Mouse (Mus musculus) heart, embryonic 15.5 days (tissue): ENCODE results near the gene Map2. TPM values are rescaled to one million over a fixed set of nuclear protein-coding genes. Genes with fewer than 3 reads are reported as not detected.

Experiments
- ATAC-seq: fragments of 200-750 bp; cut with Nextera tagmentation; replicated peaks from 2 replicates; pipeline ENCODE4 v1.8.0; 2017; ENCODE audit warnings: low read depth, moderate TSS enrichment; ENCODE audit not compliant: insufficient number of reproducible peaks, insufficient read depth, low FRiP score
- H3K27ac ChIP-seq: fragments of 300-500 bp; sonication (generic); 2 replicates; pipeline ENCODE4 v1.5.1; 2015; ENCODE audit warnings: mild to moderate bottlenecking, inconsistent platforms
- H3K27me3 ChIP-seq: fragments of 300-500 bp; sonication (generic); 2 replicates; pipeline ENCODE4 v1.6.1; 2015; ENCODE audit warnings: inconsistent platforms
- H3K36me3 ChIP-seq: fragments of 300-500 bp; sonication (generic); 2 replicates; pipeline ENCODE4 v1.6.1; 2015; ENCODE audit warnings: mild to moderate bottlenecking, inconsistent platforms
- H3K4me1 ChIP-seq: fragments of 300-500 bp; sonication (generic); replicated peaks from 2 replicates; pipeline ENCODE4 v1.6.1; 2015; ENCODE audit warnings: inconsistent platforms
- H3K4me2 ChIP-seq: fragments of 300-500 bp; sonication (generic); 2 replicates; pipeline ENCODE4 v1.6.1; 2015; ENCODE audit warnings: inconsistent platforms, mild to moderate bottlenecking, moderate library complexity
- H3K4me3 ChIP-seq: fragments of 300-500 bp; sonication (generic); 2 replicates; pipeline ENCODE4 v1.5.1; 2015; ENCODE audit warnings: mild to moderate bottlenecking, inconsistent platforms
- H3K9ac ChIP-seq: fragments of 300-500 bp; sonication (generic); 2 replicates; pipeline ENCODE4 v1.6.1; 2015; ENCODE audit warnings: mild to moderate bottlenecking, inconsistent platforms
- H3K9me3 ChIP-seq: fragments of 300-500 bp; sonication (generic); replicated peaks from 2 replicates; pipeline ENCODE4 v1.6.1; 2016; ENCODE audit warnings: inconsistent platforms
- WGBS: fragments of 180-500 bp; shearing (Covaris S2); methylation state at CpG from one replicate; pipeline ENCODE4 v1.1.7; 2015; ENCODE audit warnings: mixed read lengths; 5-methylcytosine and 5-hydroxymethylcytosine counted together
- polyA plus RNA-seq: library from polyadenylated mRNA; unstranded; fragments of >200 nt; fragmentation: Nextera tagmentation; extraction: Ambion mirVana; gene quantifications from 2 replicates; pipeline ENCODE4 v1.2.1, GENCODE M21; 2015

Gene Map2
- polyA plus RNA-seq, 1 experiment from 2014 or later, result 2.5 TPM

GRCm38 (mm10) chr1:66321631-66322142 lies 146.6 kb downstream of the Map2 start:
- no peak for ATAC-seq
- Histone ChIP-seq H3K4me1 (no peaks in the 10 kb centered on the region), H3K4me3 (no peak overlapping the region), H3K4me2 (no peak overlapping the region), H3K36me3 (no peaks in the 10 kb centered on the region), H3K9ac (no peak overlapping the region), H3K27me3 (no peaks in the 10 kb centered on the region), H3K9me3 (no peaks in the 10 kb centered on the region), H3K27ac (no peak overlapping the region)
- 63% methylated on average over 15 of the region's 15 CpGs for WGBS

DNA sequence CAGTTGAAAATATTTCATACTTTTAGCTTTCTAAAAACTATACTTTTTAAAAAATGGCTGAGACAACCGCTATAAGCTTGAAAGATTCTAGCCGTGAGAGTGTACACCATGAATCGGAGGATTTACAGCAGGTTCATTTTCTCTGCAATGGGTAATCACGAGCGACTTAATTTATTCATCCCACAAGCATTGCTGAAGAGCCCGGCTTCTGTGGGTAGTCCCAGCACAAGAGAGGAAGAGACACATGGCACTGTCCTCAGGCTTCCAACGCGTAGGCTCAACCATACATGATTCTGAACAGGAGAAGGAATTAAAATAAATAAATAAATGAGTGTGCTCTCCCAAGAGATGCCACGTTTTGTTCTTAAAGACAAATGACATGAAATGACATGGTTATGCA lies 148.4 kb downstream of the Map2 start:
- H3K27ac ChIP-seq, result no peak overlapping the region
- WGBS, result 84% methylated on average over 9 of the region's 9 CpGs
- no peak overlapping the region for H3K4me2 ChIP-seq
- no peak for ATAC-seq
- no peak overlapping the region for H3K4me3 ChIP-seq
- H3K9ac ChIP-seq, result no peak overlapping the region
- no peaks in the 10 kb centered on the region for H3K27me3 ChIP-seq
- H3K4me1 ChIP-seq, result no peaks in the 10 kb centered on the region
- H3K9me3 ChIP-seq, result no peaks in the 10 kb centered on the region
- H3K36me3 ChIP-seq, result no peaks in the 10 kb centered on the region

- no peak for ATAC-seq
- no peak overlapping the region for H3K9ac ChIP-seq
- H3K4me1 ChIP-seq, result no peaks in the 10 kb centered on the region
- H3K36me3 ChIP-seq, result no peaks in the 10 kb centered on the region
- H3K4me3 ChIP-seq, result no peak overlapping the region
- H3K9me3 ChIP-seq, result no peaks in the 10 kb centered on the region
- H3K4me2 ChIP-seq, result no peak overlapping the region
- no peaks in the 10 kb centered on the region for H3K27me3 ChIP-seq
- H3K27ac ChIP-seq, result no peak overlapping the region
Observed at GRCm38 (mm10) chr1:66324951-66325350, 149.9 kb downstream of the Map2 start.

- no peak overlapping the region for H3K4me2 ChIP-seq
- no peak overlapping the region for H3K9ac ChIP-seq
- no peaks in the 10 kb centered on the region for H3K9me3 ChIP-seq
- no peak overlapping the region for H3K27ac ChIP-seq
- H3K36me3 ChIP-seq, result no peaks in the 10 kb centered on the region
- 73% methylated on average over 6 of the region's 6 CpGs for WGBS
- no peak for ATAC-seq
- no peaks in the 10 kb centered on the region for H3K4me1 ChIP-seq
- no peak overlapping the region for H3K4me3 ChIP-seq
- no peaks in the 10 kb centered on the region for H3K27me3 ChIP-seq
Observed at GRCm38 (mm10) chr1:66328996-66329395, 153.9 kb downstream of the Map2 start.

GRCm38 (mm10) chr1:66329534-66329933 lies 154.5 kb downstream of the Map2 start:
- Histone ChIP-seq H3K4me1 (no peaks in the 10 kb centered on the region), H3K4me3 (no peak overlapping the region), H3K36me3 (no peaks in the 10 kb centered on the region), H3K4me2 (no peak overlapping the region), H3K27me3 (no peaks in the 10 kb centered on the region), H3K9me3 (no peaks in the 10 kb centered on the region), H3K27ac (no peak overlapping the region), H3K9ac (no peak overlapping the region)
- ATAC-seq, result no peak

- no peaks in the 10 kb centered on the region for H3K27me3 ChIP-seq
- no peak overlapping the region for H3K9ac ChIP-seq
- ATAC-seq, result no peak
- no peak overlapping the region for H3K4me3 ChIP-seq
- no peaks in the 10 kb centered on the region for H3K9me3 ChIP-seq
- no peaks in the 10 kb centered on the region for H3K36me3 ChIP-seq
- no peak overlapping the region for H3K4me2 ChIP-seq
- 65% methylated on average over 2 of the region's 2 CpGs for WGBS
- no peak overlapping the region for H3K27ac ChIP-seq
- H3K4me1 ChIP-seq, result no peaks in the 10 kb centered on the region
Observed at GRCm38 (mm10) chr1:66335724-66336284, 160.7 kb downstream of the Map2 start.

DNA sequence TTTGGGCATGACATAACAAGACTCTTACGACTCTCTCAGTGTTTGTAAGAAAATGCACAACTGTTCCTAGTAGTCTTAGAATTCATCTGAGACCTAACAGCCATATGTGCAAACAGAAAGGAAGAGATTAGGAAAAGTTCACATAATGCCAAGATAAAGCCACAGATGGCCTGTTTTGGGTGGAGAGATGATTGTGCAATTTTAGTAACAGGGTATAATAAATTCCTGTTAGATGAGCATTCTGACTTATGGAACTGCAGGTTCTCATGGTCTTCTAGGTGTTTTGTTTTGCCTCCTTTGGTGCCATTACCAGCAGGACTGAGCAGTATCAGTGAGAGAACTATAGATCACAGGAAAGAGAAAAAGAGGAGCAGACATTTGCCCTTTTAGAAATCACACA lies 164.1 kb downstream of the Map2 start:
- Histone ChIP-seq H3K9me3 (no peaks in the 10 kb centered on the region), H3K4me1 (no peaks in the 10 kb centered on the region), H3K4me2 (no peak overlapping the region), H3K27me3 (no peaks in the 10 kb centered on the region), H3K4me3 (no peak overlapping the region), H3K9ac (no peak overlapping the region), H3K27ac (no peak overlapping the region), H3K36me3 (no peaks in the 10 kb centered on the region)
- no peak for ATAC-seq
- 60% methylated on average over 1 of the region's 1 CpGs for WGBS

DNA sequence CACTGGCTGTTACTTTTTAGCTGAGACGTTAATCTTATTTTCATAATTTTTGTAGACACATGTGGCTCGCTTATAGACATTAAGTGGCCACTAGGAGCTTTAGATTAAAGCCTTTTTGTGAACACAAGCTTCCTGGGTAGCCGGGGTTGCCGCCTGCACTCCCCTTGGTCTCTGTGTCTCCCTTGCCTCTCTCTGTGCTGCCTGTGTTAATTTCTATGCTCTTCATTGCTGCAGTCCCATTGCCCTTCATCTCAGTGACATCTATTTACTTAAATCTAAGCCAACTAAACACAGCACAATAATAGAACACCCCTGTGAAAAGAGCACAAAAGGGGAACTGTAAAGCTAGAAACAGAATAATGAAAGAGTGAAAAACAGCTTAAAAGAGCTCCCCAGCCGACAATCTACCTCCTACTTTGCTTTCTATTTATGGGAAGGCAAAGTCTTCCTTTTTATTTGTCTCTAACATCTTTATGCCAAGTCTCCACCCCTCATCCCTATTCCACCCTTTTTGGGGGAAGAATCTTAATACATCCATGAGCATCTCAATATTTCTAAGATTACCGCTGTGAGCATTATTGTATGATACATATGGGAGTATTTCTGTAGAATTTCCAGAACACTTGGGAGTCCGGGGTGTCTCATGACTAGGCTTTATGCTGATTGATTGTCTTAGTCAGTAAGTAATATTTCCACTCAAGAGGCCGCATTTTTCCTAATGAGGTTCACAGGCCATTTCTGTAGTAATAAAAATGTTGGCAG lies 173.5 kb downstream of the Map2 start:
- Histone ChIP-seq H3K36me3 (no peaks in the 10 kb centered on the region), H3K27ac (no peak overlapping the region), H3K4me1 (no peaks in the 10 kb centered on the region), H3K4me2 (no peak overlapping the region), H3K27me3 (no peaks in the 10 kb centered on the region), H3K4me3 (no peak overlapping the region), H3K9me3 (no peaks in the 10 kb centered on the region), H3K9ac (no peak overlapping the region)
- ATAC-seq, result no peak
- 58% methylated on average over 8 of the region's 8 CpGs for WGBS

DNA sequence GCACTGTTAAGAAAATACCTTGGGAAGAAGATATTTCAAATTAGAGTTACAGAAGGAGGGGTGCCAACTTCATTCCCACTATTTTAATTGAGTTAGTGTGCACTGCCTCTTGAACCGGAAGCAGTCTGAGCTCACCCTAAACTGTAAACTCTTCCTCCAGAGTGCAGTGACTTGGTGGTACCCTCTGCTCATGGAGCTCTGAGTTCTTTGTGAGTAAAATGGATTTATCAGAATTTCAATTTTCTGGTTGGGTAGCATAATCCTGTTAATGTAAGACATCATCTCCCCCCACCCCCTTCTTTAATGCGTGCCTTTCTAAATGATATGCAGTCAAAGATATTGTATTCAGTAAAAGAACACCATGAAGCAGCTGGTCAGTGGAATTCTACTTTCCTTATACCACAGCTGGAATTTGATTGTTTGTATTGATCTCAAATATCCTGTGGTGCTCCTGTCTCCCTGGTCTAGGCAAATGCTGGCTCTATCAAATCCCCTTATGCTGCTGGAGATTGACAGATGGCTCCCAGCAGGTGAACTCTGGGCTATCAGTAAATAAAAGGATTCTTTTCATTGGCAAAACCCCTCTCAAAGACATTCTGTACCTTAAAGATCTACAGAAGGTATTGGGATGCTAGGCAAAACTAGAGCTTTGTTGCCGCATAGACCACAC lies 174.2 kb downstream of the Map2 start:
- Histone ChIP-seq H3K9ac (no peak overlapping the region), H3K27ac (no peak overlapping the region), H3K27me3 (no peaks in the 10 kb centered on the region), H3K36me3 (no peaks in the 10 kb centered on the region), H3K9me3 (no peaks in the 10 kb centered on the region), H3K4me1 (no peaks in the 10 kb centered on the region), H3K4me3 (no peak overlapping the region), H3K4me2 (no peak overlapping the region)
- ATAC-seq, result no peak
- 74% methylated on average over 3 of the region's 3 CpGs for WGBS

DNA sequence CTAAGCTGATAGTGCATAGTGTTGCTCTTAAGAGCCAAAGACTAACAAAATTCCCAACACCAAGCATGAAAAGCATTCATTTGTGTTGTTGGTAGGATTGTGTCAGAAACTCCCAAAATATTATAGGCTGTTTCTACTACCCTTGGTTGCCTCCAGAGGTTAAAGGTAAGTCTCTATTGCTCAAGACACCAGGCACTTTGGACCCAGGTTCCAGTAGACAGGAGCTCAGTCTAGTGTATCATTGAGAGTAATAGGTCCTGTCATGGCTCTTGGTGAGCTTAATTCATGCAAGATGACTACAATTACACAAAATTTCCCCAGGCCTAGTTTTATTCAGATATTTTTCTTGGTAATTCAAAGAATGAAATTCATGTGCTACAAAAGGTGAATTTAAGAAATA lies 176.3 kb downstream of the Map2 start:
- Histone ChIP-seq H3K9me3 (no peaks in the 10 kb centered on the region), H3K4me2 (no peak overlapping the region), H3K27me3 (no peaks in the 10 kb centered on the region), H3K36me3 (no peaks in the 10 kb centered on the region), H3K4me3 (no peak overlapping the region), H3K4me1 (no peaks in the 10 kb centered on the region), H3K9ac (no peak overlapping the region), H3K27ac (no peak overlapping the region)
- ATAC-seq, result no peak

DNA sequence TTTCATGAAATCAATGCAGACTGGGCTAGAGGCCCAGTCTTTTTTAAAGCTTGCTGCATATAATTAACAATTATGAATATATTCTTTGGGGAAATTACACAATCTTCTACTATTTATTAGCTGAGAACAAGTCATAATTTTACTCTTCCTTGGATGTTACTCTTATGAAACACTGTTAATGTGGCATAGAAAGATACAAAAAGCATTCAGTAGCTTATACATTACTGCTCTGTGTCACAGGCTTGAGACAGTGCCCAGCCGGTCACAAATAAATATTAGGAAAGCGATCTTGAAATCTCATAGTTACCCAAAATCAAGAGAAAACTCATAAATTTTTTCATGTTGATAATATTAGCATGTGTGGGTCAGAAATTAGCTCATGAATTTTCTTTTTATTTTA lies 186.7 kb downstream of the Map2 start:
- H3K27ac ChIP-seq, result no peak overlapping the region
- no peak for ATAC-seq
- H3K27me3 ChIP-seq, result no peaks in the 10 kb centered on the region
- no peak overlapping the region for H3K4me3 ChIP-seq
- H3K9ac ChIP-seq, result no peak overlapping the region
- WGBS, result 88% methylated on average over 2 of the region's 2 CpGs
- H3K4me2 ChIP-seq, result no peak overlapping the region
- no peaks in the 10 kb centered on the region for H3K9me3 ChIP-seq
- no peaks in the 10 kb centered on the region for H3K4me1 ChIP-seq
- H3K36me3 ChIP-seq, result no peaks in the 10 kb centered on the region

DNA sequence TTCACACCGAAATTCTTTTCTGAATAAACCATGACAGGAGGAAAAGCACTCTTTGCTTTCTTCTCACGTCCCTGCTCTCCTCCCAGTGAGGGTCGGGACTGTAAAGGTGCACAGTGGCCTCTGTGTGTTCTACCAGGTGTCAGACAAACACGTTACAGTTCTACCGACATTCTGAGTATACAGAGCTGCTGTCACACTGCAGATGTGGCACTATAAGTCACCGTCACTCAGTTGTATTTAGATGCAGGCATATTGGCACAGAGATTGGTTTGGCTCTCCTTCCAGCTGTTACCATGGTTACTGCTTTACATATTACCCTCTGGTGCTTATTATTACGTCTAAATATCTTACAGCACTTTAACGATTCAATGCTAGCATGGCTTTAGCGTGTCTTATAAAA lies 188.2 kb downstream of the Map2 start:
- Histone ChIP-seq H3K4me3 (no peak overlapping the region), H3K4me2 (no peak overlapping the region), H3K9ac (no peak overlapping the region), H3K9me3 (no peaks in the 10 kb centered on the region), H3K4me1 (no peaks in the 10 kb centered on the region), H3K27me3 (no peaks in the 10 kb centered on the region), H3K36me3 (no peaks in the 10 kb centered on the region), H3K27ac (no peak overlapping the region)
- ATAC-seq, result no peak
- 76% methylated on average over 9 of the region's 9 CpGs for WGBS
